Mouse (Mus musculus) liver, embryonic 16.5 days (tissue): ENCODE measurements around the gene Hgd. TPM values are rescaled to one million over a fixed set of nuclear protein-coding genes. Genes with fewer than 3 reads are reported as not detected.

ENCODE experiments used
- ATAC-seq: fragments of 200-750 bp; cut with Nextera tagmentation; 2 replicates; pipeline ENCODE4 v1.8.0; 2017; ENCODE audit warnings: low read depth, mild to moderate bottlenecking, moderate number of reproducible peaks, moderate library complexity
- H3K27ac ChIP-seq: fragments of 300-500 bp; sonication (generic); 2 replicates; pipeline ENCODE4 v1.5.1; 2014; ENCODE audit warnings: mild to moderate bottlenecking, low read length
- H3K27me3 ChIP-seq: fragments of 300-500 bp; sonication (generic); 2 replicates; pipeline ENCODE4 v1.6.1; 2014; ENCODE audit warnings: low read depth, low read length, mixed read lengths; ENCODE audit not compliant: control insufficient read depth, insufficient read depth
- H3K36me3 ChIP-seq: fragments of 300-500 bp; sonication (generic); 2 replicates; pipeline ENCODE4 v1.6.1; 2014; ENCODE audit warnings: mild to moderate bottlenecking; ENCODE audit not compliant: control insufficient read depth, insufficient read depth
- H3K4me1 ChIP-seq: fragments of 300-500 bp; sonication (generic); 2 replicates; pipeline ENCODE4 v1.6.1; 2014; ENCODE audit warnings: low read depth, low read length, mixed read lengths; ENCODE audit not compliant: control insufficient read depth
- H3K4me2 ChIP-seq: fragments of 300-500 bp; sonication (generic); 2 replicates; pipeline ENCODE4 v1.6.1; 2014; ENCODE audit warnings: low read depth, low read length, mixed read lengths
- H3K4me3 ChIP-seq: fragments of 300-500 bp; sonication (generic); 2 replicates; pipeline ENCODE4 v1.5.1; 2014; ENCODE audit warnings: low read depth, mild to moderate bottlenecking, low read length
- H3K9ac ChIP-seq: fragments of 300-500 bp; sonication (generic); 2 replicates; pipeline ENCODE4 v1.6.1; 2014; ENCODE audit warnings: low read depth, low read length
- H3K9me3 ChIP-seq: fragments of 300-500 bp; sonication (generic); replicated peaks from 2 replicates; pipeline ENCODE4 v1.6.1; 2016; ENCODE audit warnings: low read length; ENCODE audit not compliant: control insufficient read depth
- WGBS: fragments of 180-500 bp; shearing (Covaris S2); extraction: QIAGEN DNeasy Blood & Tissue Kit; methylation state at CpG from one replicate; pipeline ENCODE4 v1.1.7; 2014; ENCODE audit not compliant: insufficient replicate concordance; 5-methylcytosine and 5-hydroxymethylcytosine counted together
- polyA plus RNA-seq: library from polyadenylated mRNA; unstranded; fragments of >200 nt; fragmentation: Nextera tagmentation; extraction: Ambion mirVana; gene quantifications from 2 replicates; pipeline ENCODE4 v1.2.1, GENCODE M21; 2015

Gene Hgd
- polyA plus RNA-seq, 1 experiment from 2014 or later, result 55.1 TPM

- no peaks in the 10 kb centered on the region for H3K9me3 ChIP-seq
- H3K27me3 ChIP-seq, result no peaks in the 10 kb centered on the region
- ATAC-seq, result no peak
- no peak overlapping the region; the same call in 1 of the 2 replicates for H3K27ac ChIP-seq
- H3K9ac ChIP-seq, result no peak overlapping the region
- peak overlapping the region; percentile 33; the same call in 1 of the 2 replicates for H3K4me3 ChIP-seq
- H3K4me2 ChIP-seq, result peak overlapping the region; percentile 60
- WGBS, result 60% methylated on average over 4 of the region's 4 CpGs
- H3K36me3 ChIP-seq, result no peaks in the 10 kb centered on the region
- peaks cover 21% of the 10 kb centered on the region for H3K4me1 ChIP-seq
Measured at GRCm38 (mm10) chr16:37654831-37655455, 75.0 kb downstream of the Hgd start.

GRCm38 (mm10) chr16:37655756-37656347 lies 75.9 kb downstream of the Hgd start:
- no peak for ATAC-seq
- H3K4me2 ChIP-seq, result no peak overlapping the region
- 55% methylated on average over 4 of the region's 4 CpGs for WGBS
- H3K9ac ChIP-seq, result no peak overlapping the region
- H3K4me3 ChIP-seq, result no peak overlapping the region
- H3K36me3 ChIP-seq, result no peaks in the 10 kb centered on the region
- H3K27ac ChIP-seq, result no peak overlapping the region
- H3K27me3 ChIP-seq, result no peaks in the 10 kb centered on the region
- H3K4me1 ChIP-seq, result peaks cover 21% of the 10 kb centered on the region
- H3K9me3 ChIP-seq, result no peaks in the 10 kb centered on the region

- no peak overlapping the region for H3K27ac ChIP-seq
- H3K9me3 ChIP-seq, result no peaks in the 10 kb centered on the region
- H3K4me2 ChIP-seq, result no peak overlapping the region
- 72% methylated on average over 7 of the region's 7 CpGs for WGBS
- no peak overlapping the region for H3K4me3 ChIP-seq
- no peaks in the 10 kb centered on the region for H3K27me3 ChIP-seq
- no peak overlapping the region for H3K9ac ChIP-seq
- no peaks in the 10 kb centered on the region for H3K36me3 ChIP-seq
- no peak for ATAC-seq
- H3K4me1 ChIP-seq, result peaks cover 15% of the 10 kb centered on the region
Measured at GRCm38 (mm10) chr16:37656796-37657195, 76.8 kb downstream of the Hgd start.

GRCm38 (mm10) chr16:37663643-37664459 lies 83.9 kb downstream of the Hgd start:
- ATAC-seq, result no peak
- H3K4me1 ChIP-seq, result no peaks in the 10 kb centered on the region
- H3K9ac ChIP-seq, result no peak overlapping the region
- no peaks in the 10 kb centered on the region for H3K9me3 ChIP-seq
- H3K36me3 ChIP-seq, result no peaks in the 10 kb centered on the region
- no peak overlapping the region for H3K4me3 ChIP-seq
- no peak overlapping the region for H3K4me2 ChIP-seq
- WGBS, result 58% methylated on average over 9 of the region's 9 CpGs
- no peaks in the 10 kb centered on the region for H3K27me3 ChIP-seq
- no peak overlapping the region for H3K27ac ChIP-seq

GRCm38 (mm10) chr16:37665394-37665935 lies 85.5 kb downstream of the Hgd start:
- 60% methylated on average over 5 of the region's 5 CpGs for WGBS

GRCm38 (mm10) chr16:37670666-37671283 lies 90.8 kb downstream of the Hgd start:
- no peaks in the 10 kb centered on the region for H3K27me3 ChIP-seq
- H3K36me3 ChIP-seq, result no peaks in the 10 kb centered on the region
- H3K4me2 ChIP-seq, result no peak overlapping the region
- ATAC-seq, result no peak
- H3K27ac ChIP-seq, result no peak overlapping the region
- 31% methylated on average over 4 of the region's 4 CpGs for WGBS
- no peak overlapping the region for H3K9ac ChIP-seq
- no peaks in the 10 kb centered on the region for H3K9me3 ChIP-seq
- no peak overlapping the region for H3K4me3 ChIP-seq
- no peaks in the 10 kb centered on the region for H3K4me1 ChIP-seq

More at GRCm38 (mm10) chr16:37665394-37665935, 85.5 kb downstream of the Hgd start:
- H3K4me1 ChIP-seq, result no peaks in the 10 kb centered on the region
- H3K27me3 ChIP-seq, result no peaks in the 10 kb centered on the region
- H3K9ac ChIP-seq, result no peak overlapping the region
- no peak overlapping the region for H3K27ac ChIP-seq
- no peak for ATAC-seq
- no peaks in the 10 kb centered on the region for H3K9me3 ChIP-seq
- no peaks in the 10 kb centered on the region for H3K36me3 ChIP-seq
- no peak overlapping the region for H3K4me3 ChIP-seq
- H3K4me2 ChIP-seq, result no peak overlapping the region

- Histone ChIP-seq H3K9me3 (no peaks in the 10 kb centered on the region), H3K27ac (no peak overlapping the region), H3K9ac (no peak overlapping the region), H3K4me3 (no peak overlapping the region), H3K36me3 (no peaks in the 10 kb centered on the region), H3K4me2 (no peak overlapping the region), H3K27me3 (no peaks in the 10 kb centered on the region), H3K4me1 (no peaks in the 10 kb centered on the region)
- 63% methylated on average over 5 of the region's 5 CpGs for WGBS
- no peak for ATAC-seq
Measured at GRCm38 (mm10) chr16:37675326-37675725, 95.4 kb downstream of the Hgd start.

- no peaks in the 10 kb centered on the region for H3K9me3 ChIP-seq
- ATAC-seq, result no peak
- no peak overlapping the region for H3K4me3 ChIP-seq
- H3K36me3 ChIP-seq, result no peaks in the 10 kb centered on the region
- WGBS, result 59% methylated on average over 17 of the region's 17 CpGs
- no peak overlapping the region for H3K4me2 ChIP-seq
- H3K27me3 ChIP-seq, result no peaks in the 10 kb centered on the region
- H3K27ac ChIP-seq, result no peak overlapping the region
- no peaks in the 10 kb centered on the region for H3K4me1 ChIP-seq
- no peak overlapping the region for H3K9ac ChIP-seq
Measured at GRCm38 (mm10) chr16:37676024-37676676, 96.2 kb downstream of the Hgd start.
